Mouse (Mus musculus) brain, embryonic 14.5 days (tissue): ENCODE measurements around the gene Hoxd13.

ENCODE experiments used
- CTCF ChIP-seq: fragments of 200-500 bp; IDR thresholded peaks from 2 replicates; pipeline ENCODE4 v1.5.1; 2012; ENCODE audit warnings: inconsistent platforms, mild to moderate bottlenecking, moderate library complexity, borderline replicate concordance; ENCODE audit not compliant: insufficient read depth, insufficient read length; ENCODE audit errors: extremely low read depth
- POLR2A ChIP-seq: fragments of 200-500 bp; IDR thresholded peaks from 2 replicates; pipeline ENCODE4 v1.6.1; 2012; ENCODE audit warnings: mild to moderate bottlenecking, inconsistent platforms, borderline replicate concordance; ENCODE audit not compliant: poor library complexity, insufficient read depth, insufficient read length, severe bottlenecking; ENCODE audit errors: extremely low read depth

DNA sequence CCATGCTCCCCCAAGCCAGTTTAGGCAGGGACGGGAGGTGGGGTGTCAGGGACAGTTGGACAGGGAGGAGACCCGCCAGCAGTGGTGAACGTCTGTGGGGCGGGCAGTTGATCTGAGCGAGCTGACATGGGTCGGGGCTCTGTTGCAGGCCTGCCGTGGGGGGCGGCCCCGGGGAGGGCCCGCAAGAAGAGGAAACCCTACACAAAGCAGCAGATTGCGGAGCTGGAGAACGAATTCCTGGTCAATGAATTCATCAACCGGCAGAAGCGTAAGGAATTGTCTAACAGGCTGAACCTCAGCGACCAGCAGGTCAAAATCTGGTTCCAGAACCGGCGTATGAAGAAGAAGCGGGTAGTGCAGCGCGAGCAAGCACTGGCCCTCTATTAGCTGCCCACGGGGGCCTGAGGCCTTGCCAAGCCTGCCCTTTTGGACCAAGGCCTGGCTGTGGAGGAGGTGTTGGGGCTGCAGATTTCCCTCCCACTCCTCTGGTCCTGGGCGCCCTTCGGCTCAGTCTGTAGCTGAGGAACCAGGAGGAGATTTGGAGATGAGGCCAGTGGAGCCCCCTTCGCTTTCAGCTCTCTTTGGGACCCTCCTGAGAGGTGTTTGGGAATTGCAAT lies 7.7 kb downstream of the Hoxd13 start:
- no peak for TF ChIP-seq POLR2A
- no peak for TF ChIP-seq CTCF
